Mouse (Mus musculus) E14TG2a.4 (cell line): Measurements from ENCODE around the gene Rpn2.

Experiments used
- CTCF ChIP-seq: conservative IDR thresholded peaks from 2 replicates; pipeline ENCODE4 v1.5.1; 2014; ENCODE audit warnings: low read length
- NANOG ChIP-seq: IDR thresholded peaks from 2 replicates; pipeline ENCODE4 v1.6.1; 2014; ENCODE audit warnings: borderline replicate concordance, low read length, mixed read lengths
- POU5F1 ChIP-seq: IDR thresholded peaks from 2 replicates; pipeline ENCODE4 v1.6.1; 2014; ENCODE audit warnings: low read length, borderline replicate concordance

GRCm38 (mm10) chr2:157375051-157375450, 96.2 kb downstream of the Rpn2 start:
- TF ChIP-seq CTCF (no peak), POU5F1 (no peak), NANOG (no peak)
